Mouse (Mus musculus) adrenal gland, postnatal 25 days (tissue): ENCODE results near the gene Sec14l1. TPM values are rescaled to one million over a fixed set of nuclear protein-coding genes. Genes with fewer than 3 reads are reported as not detected.

Experiments used
- DNase-seq: peaks from one replicate; pipeline ENCODE4 v3.0.0; 2021; ENCODE audit warnings: mixed read lengths
- total RNA-seq: library from RNA; stranded (reverse); gene quantifications from 2 replicates; pipeline ENCODE4 v1.2.3, GENCODE M21; 2021

The Sec14l1 gene
- total RNA-seq, 1 experiment from 2014 or later = 195 TPM

DNA sequence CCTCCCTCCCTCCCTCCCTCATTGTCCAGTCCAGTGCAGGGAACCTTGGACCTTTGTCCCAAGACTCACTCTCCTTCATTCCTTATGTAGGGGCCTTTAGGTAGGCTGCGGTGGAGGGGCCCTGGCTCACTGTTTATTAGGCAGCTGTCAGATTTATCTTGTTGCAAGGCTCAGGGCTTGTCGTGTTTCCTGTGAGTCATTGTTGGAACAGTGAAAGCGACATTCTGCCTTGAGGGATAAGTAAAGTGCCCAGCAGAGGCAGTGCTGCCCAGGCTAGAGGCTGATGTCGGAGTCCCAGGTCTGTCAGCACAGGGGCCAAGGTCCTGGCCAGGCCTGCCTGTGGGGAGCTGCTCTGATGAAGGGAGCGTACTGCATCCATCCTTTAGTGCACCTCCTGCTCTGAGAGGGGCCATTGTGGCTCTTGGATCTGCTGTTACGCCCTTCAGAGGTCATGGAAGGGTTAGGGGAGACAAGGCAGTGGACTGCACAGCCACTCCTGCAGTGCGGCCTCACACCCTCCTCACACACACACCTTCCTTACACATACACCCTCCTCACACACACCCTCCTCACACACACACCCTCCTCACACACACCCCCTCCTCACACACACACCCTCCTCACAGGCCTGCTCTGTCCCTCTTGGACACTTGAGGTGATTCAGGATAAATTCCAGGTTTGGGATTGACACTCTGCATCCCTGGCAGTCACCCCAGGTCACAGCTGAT lies 39.3 kb downstream of the Sec14l1 start:
- DNase-seq = peak; percentile 52

DNA sequence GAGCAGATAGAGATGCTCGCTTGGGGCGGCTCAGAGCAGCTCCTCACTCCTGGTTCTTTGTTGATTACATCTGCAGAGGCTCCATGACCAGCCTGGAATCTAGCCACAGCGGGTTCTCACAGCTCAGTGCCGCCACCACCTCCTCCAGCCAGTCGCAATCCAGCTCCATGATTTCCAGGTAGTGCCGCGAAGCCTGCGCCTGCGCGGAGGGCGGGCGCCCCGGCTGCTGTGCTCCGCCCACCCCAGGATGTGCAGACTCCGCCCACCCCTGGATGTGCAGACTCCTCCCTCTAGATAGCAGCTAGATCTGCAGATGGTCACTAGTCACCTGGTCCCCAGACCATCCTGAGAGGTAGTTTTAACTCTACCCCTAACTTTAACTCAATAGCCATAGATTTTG lies 41.8 kb downstream of the Sec14l1 start:
- DNase-seq = no peak

DNA sequence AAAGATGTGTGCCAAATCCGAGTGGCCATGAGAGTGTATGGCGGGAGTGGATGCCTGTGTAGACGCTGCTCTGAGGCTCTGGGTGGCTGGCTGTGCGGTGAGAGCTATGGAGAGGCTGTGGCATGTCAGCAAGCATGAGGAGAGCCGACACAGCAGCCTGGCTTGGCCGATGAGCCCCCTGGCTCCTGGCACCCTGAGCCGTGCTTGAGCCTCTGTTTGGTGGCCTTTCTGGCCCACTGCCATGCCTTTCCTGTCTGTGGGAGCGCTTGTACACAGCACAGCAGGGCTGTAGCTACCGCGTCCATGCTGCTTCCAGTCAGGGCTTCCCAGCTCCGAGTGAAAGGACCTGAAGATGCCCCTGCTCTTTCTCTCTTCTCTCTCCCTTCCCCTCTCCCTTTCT lies 43.4 kb downstream of the Sec14l1 start:
- no peak for DNase-seq

DNA sequence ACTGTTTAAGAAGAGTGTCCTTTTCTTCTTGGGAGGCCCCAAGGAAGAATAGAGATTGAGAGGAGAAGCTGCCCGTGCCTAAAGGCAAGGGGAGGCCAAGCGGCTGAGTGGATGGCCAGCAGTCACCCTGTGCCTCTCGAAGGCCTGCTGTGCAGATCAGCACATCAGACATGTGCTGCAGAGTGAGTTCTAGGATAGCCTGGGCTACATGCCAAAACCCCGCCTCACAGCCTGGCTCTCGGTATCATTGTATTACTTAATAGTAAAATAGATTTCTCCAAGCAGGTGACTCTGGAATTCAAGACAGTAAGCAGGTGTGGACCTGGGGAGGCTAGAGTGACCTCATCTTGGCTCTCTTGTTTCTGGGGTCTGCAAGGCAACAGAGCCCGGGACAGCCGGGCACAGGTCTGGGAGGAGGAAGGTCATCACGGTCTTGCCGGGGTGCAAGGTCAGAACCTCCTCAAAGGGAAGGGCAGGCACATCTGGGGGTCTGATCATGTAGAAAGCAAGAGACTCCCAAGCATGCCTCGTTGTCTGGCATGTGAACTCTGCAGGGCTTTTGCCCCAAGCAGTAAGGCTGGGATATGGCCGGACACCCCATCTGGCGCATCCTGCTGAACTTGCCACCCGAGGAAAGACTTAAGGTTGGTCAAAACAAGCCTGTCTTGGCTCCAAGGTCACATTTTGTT lies 44.4 kb downstream of the Sec14l1 start:
- DNase-seq = no peak

- no peak for DNase-seq
Measured at GRCm38 (mm10) chr11:117159946-117160307, 45.0 kb downstream of the Sec14l1 start.

DNA sequence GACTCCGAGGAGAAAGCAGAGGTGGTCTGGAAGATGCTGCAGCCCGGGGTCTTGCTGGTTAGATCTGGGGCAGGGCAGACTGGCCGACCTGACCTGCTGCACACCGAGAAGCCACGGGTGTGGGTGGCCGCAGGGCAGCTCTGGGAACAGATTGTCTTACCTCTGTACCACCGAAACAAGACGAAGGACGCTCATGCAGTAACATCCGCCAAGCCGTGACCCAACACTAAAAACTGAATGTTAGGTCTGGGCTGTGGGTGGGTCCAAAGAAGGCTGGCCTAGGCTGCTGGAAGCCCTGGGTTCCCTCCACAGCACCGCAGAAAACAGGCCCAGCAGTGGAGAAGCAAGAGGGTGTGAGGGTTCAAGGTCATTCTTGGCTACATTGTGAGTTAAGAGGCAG lies 45.8 kb downstream of the Sec14l1 start:
- DNase-seq = no peak

GRCm38 (mm10) chr11:117161574-117161973 lies 46.6 kb downstream of the Sec14l1 start:
- DNase-seq = no peak

GRCm38 (mm10) chr11:117163098-117163497 lies 48.1 kb downstream of the Sec14l1 start:
- no peak for DNase-seq

DNA sequence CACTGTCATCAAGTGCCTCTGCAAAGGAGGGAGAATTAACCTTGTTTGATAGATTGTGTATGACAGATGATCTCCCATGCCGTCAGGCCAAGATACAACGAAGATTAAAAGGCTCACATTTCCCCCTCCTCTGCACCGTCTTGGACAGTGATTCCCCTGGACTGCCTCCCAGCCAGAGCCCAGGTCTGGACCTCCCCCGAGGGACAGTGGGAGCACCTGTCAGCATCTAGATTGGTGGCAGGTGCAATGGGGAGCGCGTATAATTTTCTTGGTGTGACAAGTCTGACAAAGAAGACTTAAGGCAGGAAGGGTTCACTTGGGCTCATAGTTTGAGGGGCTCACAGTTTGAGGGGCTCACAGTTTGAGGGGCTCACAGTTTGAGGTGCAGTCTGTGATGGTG lies 48.8 kb downstream of the Sec14l1 start:
- no peak for DNase-seq

GRCm38 (mm10) chr11:117168278-117169087 lies 53.5 kb downstream of the Sec14l1 start:
- no peak for DNase-seq

GRCm38 (mm10) chr11:117169088-117169635 lies 54.2 kb downstream of the Sec14l1 start:
- DNase-seq = no peak

GRCm38 (mm10) chr11:117169801-117170565 lies 55.0 kb downstream of the Sec14l1 start:
- peak; percentile 58 for DNase-seq

- no peak for DNase-seq
Measured at GRCm38 (mm10) chr11:117174098-117174892, 59.3 kb downstream of the Sec14l1 start.

GRCm38 (mm10) chr11:117174924-117175323 lies 60.0 kb downstream of the Sec14l1 start:
- no peak for DNase-seq

DNA sequence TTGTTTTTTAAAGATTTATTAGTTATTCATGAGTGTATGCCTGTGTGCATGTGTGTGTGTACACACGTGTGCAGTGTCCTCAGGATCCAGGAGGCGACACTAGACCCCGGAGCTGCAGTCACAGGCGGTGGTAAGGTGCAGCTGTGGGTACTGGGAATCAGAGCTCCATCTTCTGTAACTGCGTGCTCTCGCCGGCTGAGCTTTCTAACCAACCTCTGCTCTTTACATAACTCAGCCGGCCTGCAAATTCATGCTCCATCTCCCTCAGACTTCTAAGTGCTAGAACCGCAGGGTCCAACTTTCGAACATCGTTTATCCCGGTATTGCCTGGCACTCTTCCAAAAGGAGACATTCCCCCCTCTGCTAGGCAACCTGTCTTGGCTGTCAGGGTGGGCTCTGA lies 60.5 kb downstream of the Sec14l1 start:
- DNase-seq = no peak

- DNase-seq = peak; percentile 63
Measured at GRCm38 (mm10) chr11:117176304-117176703, 61.3 kb downstream of the Sec14l1 start.

DNA sequence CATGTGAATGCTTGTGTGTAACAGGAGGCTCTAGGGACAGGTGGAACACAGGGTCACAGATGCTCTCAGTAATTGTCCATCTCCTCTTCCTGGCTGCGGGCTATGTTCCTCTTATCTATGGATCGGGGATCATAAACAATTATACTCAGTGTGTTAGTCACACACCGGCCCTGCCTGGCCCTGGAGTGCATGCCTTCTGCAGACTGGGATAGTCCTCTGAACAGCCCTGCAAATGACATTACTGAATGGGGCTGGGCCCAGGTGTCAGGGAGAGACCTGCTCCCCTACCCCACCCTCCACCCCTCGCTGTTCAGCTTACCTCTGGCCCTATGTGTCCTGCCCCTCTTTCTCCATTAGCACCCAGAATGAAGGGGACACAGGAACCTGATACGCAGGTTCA lies 61.9 kb downstream of the Sec14l1 start:
- DNase-seq = no peak

DNA sequence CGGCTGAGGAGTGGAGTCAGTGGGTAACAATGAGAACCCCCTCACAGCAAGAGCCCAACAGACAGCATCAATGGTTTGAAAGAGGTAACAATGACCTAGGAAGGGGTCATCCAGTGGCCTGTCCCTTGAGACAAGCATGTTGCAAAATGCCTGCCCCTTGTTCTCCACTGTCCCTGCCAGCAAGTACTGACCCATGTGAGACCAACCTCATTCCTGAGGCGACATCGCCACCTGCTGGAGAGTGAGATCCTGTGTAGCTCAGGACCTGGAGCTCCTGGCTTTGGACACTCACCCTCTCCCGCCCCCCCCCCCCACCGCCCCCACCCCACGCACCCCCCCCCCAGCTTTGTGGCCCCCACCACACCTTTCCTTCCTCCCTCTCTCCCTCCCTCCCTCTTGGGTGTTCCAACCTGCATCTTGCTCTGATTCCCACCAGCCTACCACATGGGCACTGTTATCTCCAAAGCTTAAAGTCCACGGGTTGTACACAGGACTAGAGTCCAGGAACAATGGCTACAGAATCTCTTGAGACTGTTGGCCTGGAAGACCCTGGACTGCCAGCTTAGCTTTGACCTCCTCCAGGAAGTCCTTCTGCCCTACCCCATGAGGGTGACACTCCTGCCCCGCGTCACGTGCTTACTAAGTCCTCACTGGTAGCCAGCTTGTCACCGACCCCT lies 62.5 kb downstream of the Sec14l1 start:
- DNase-seq = peak; percentile 94

- no peak for DNase-seq
Measured at GRCm38 (mm10) chr11:117179902-117180301, 64.9 kb downstream of the Sec14l1 start.

DNA sequence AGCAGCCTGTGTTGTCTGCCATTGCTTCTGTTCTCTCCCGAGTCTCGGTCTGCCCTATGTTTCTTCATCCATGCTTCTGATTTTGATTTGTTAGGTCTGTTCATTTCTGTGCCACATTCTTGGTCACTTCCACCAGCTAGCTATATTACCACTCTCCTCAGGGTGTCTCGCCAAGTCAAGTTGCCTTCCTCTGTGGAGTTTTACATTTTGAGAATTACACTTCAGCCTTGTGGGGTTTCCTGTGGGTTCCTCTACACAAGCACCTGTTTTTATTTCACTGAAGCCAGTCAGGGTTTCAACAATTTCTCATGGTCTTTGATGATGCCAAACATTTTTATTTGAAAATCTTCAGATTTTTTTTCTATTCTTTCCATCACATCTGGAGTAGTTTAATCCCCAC lies 67.8 kb downstream of the Sec14l1 start:
- DNase-seq = no peak

DNA sequence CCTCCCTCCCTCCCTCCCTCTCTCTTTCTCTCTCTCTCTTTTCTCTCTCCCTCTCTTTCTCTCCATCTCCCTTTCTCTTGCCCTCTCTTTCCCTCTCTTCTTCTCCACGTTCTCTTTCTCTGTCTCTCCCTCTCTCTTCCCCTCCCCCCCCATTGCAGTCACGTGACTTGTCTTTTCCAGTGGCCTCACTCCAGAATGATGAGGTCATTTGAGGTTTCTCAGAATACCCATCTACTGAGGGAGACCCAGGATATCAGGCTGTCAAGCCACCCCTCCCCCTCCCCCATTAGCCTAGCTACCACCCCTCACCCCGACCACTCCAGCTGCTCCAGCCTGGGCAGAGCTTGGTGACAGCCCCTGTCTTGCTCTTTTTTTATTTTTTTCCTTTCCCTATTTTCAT lies 68.3 kb downstream of the Sec14l1 start:
- no peak for DNase-seq
